Mouse (Mus musculus) C2C12 (cell line): ENCODE measurements around the gene Immp2l.

Experiments
- CEBPB ChIP-seq: IDR thresholded peaks from one replicate; pipeline ENCODE4 v1.6.1; 2011; ENCODE audit warnings: low read depth, mild to moderate bottlenecking, control low read depth, moderate library complexity
- CTCF ChIP-seq: IDR thresholded peaks from one replicate; pipeline ENCODE4 v1.5.1; 2011; ENCODE audit not compliant: control insufficient read depth, insufficient read depth, insufficient read length
- FOSL1 ChIP-seq: IDR thresholded peaks from one replicate; pipeline ENCODE4 v1.8.0; 2011; ENCODE audit warnings: mild to moderate bottlenecking, low read length; ENCODE audit not compliant: poor library complexity, insufficient read depth, severe bottlenecking
- MAX ChIP-seq: IDR thresholded peaks from one replicate; pipeline ENCODE4 v1.6.1; 2011; ENCODE audit warnings: mild to moderate bottlenecking, control low read depth
- MYOD1 ChIP-seq: IDR thresholded peaks from one replicate; pipeline ENCODE4 v1.6.1; 2011; ENCODE audit warnings: low read depth; ENCODE audit not compliant: control insufficient read depth, insufficient read length
- MYOG ChIP-seq: IDR thresholded peaks from one replicate; pipeline ENCODE4 v1.6.1; 2011; ENCODE audit not compliant: control insufficient read depth, insufficient read length; ENCODE audit errors: extremely low read depth
- USF1 ChIP-seq: IDR thresholded peaks from one replicate; pipeline ENCODE4 v1.6.1; 2011; ENCODE audit warnings: low read depth, mild to moderate bottlenecking, control low read depth, moderate library complexity

GRCm38 (mm10) chr12:41829517-41829916, 805.6 kb downstream of the Immp2l start:
- TF ChIP-seq CTCF (no peak), CEBPB (no peak), FOSL1 (no peak), USF1 (no peak), MYOD1 (no peak), MYOG (no peak), MAX (no peak)
